Mouse (Mus musculus) G1E-ER4 (cell line): ENCODE measurements around the gene Pdzrn3. TPM values are rescaled to one million over a fixed set of nuclear protein-coding genes. Genes with fewer than 3 reads are reported as not detected.

Experiments used
- GATA1 ChIP-seq: IDR thresholded peaks from one replicate; pipeline ENCODE4 v1.8.0; 2012; ENCODE audit warnings: low read length, inconsistent platforms
- polyA plus RNA-seq: library from polyadenylated mRNA; stranded (reverse); fragments of >175 nt; gene quantifications from 2 replicates; pipeline ENCODE4 v1.2.3, GENCODE M21; 2012

Pdzrn3 gene
- polyA plus RNA-seq, 1 experiment: not detected

DNA sequence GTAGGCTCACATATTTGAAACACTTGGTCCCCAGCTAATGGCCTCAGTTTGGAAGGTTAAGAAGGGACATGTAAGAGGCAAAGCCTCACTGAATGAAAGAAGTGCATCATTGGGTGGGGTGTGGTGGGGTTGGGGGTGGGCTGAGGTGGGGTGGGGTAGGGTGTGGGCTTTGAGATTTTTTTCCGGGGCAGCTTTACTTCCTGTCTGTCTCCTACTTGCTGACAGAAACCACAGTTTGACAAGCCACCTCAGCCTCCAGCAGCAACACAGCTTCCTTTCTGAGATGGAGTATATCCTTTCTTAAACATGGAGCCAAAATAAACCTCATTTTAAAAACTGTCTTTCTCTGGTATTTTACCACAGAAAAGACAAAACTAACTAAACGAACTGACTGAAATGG lies 87.5 kb downstream of the Pdzrn3 start:
- TF ChIP-seq GATA1: no peak

DNA sequence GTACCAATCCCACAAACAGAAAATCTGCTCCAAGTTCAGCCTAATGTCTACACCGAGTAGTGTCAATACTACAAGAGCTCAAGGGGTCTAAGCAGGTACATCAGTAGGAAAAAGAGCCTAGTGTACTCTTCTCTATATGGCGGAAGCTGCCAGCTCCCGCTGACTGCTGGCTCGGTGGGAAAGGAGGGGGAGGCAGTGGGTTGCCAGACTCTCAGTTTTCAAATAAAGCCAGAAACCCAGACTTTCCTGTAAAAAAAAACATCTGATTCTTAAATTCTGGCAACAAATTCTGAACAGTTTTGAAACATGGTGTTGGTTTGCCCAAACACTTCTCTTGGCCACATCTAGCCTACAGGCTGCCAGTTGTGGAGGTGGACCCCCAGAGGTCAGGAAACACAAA lies 88.3 kb downstream of the Pdzrn3 start:
- TF ChIP-seq GATA1: no peak

DNA sequence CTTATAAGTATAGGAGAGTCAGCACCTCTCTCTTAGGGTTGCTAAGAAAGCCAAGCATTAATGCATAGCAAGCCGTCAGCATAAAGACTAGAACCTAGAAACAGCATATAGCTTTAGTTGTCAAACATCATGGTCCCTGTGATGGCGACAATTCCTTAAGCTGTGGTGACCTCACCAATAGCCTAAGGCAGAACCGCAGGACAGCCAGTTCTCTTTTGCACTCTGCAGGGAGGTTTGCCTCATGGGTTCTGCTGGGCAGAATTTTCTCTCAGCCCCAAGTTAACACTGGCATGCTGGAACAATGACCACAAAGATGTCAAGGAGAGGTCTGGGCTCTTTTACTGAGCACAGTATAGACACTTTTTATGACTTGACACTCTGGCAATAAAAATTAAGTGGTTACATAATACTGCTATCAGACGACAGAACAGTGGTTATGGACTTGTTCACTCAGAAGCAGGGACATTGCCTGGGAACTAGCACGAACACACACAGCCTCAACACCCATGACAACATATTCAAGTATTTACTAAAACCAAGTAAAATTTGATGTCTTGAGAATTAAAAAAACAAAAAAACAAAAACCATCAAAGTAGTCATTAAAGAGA lies 90.0 kb downstream of the Pdzrn3 start:
- TF ChIP-seq GATA1: no peak

DNA sequence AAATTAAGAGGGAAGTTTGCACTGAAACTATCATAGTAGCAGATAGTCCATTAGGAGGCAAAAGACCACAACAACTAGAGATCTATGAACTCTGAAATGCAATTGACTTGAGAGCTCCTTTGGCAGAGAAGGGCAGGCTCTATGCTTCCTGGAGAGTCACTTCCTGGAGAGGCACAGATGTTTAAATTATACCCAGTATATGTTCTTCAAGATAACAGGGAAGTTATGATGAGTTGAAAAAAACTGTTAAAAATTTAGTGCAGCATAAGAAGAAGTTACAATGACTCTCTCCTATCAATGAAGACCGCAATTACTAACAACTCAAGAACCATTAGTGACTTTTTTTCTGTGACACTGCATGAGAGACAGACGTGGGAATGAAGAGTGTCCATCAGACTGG lies 90.6 kb downstream of the Pdzrn3 start:
- TF ChIP-seq GATA1: no peak

DNA sequence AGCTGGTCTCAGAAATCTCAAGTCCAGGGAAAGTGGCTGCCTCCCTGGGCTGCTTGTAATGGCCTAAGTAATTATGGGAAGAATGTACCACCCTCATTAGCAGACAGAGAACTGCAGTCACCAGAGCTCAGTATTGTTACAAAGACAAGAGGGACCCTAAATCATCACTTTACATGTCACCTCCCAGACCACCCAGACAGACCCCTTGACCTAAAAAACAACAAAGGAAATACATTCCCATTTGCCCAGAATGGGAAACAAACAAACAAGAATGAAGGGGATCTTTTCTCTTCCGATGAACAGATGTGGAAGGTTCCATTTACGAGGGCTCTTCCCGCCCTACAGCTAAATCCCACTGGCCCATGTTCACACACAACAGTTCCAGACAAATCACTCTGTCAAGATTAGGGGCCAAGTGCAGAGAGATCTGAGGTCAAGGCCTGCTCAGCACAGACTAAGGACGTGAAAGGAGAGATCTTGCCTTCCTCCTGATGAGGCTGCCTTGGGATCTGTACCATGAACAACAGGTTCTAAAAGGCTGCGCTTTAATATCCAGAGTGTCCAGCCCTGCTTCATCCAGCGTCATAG lies 93.2 kb downstream of the Pdzrn3 start:
- no peak for TF ChIP-seq GATA1

DNA sequence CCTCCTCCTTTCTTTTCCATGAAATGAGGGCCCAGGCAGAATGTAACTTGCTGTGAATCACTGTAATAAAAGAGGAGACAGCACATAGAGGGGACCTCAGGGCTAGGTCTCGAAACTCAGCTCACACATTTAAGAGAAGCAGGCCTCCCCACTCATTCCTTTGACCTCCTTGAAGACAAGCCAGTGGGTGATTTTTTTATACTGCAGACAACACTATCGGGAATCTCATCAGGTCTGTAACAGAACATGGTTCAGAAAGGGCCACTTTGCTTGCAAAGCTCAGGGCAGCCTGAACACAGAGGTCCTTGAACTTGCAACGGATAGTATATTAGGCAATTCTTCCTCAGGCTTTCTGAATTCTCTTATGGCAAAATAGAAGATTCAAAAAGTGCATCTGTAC lies 93.8 kb downstream of the Pdzrn3 start:
- TF ChIP-seq GATA1: no peak

DNA sequence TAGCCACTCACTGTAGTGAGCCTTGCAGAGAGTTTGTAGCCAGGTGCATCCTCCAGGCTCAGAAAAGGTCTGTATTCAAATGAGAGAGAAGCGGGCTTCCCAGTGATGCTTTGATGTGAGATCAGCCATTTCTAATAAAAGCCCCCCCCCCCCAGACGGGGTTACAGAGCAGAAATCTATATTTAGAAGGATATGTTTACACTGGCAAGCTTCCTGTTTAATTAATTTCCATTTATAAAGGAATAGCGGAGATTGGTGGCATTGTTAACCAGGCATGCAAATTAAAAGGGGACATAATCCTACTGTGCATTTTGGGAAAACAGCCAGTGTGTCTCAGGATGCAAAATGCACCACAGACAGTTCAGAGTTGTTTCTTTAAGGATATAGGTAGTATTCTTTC lies 96.1 kb downstream of the Pdzrn3 start:
- TF ChIP-seq GATA1: no peak

DNA sequence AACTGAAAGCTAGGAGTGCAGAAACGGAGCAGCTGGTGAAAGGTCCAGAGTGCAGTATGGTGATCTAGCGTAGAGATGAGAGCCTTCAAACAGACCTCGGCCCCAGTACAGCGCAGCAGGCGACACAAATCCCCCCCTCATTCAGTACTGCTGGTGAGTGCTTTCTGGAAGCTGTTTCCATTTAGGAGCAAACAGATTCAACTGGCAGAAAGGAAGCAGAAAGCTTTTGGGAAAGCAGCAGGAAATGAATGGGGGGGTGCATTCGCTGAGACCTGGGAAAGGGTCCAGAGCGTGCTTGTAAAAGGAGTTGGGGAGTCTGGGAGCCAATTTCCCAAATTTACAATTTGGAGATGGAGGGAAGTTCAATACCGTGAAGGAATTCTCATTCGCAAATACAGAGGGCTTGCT lies 96.9 kb downstream of the Pdzrn3 start:
- no peak for TF ChIP-seq GATA1

DNA sequence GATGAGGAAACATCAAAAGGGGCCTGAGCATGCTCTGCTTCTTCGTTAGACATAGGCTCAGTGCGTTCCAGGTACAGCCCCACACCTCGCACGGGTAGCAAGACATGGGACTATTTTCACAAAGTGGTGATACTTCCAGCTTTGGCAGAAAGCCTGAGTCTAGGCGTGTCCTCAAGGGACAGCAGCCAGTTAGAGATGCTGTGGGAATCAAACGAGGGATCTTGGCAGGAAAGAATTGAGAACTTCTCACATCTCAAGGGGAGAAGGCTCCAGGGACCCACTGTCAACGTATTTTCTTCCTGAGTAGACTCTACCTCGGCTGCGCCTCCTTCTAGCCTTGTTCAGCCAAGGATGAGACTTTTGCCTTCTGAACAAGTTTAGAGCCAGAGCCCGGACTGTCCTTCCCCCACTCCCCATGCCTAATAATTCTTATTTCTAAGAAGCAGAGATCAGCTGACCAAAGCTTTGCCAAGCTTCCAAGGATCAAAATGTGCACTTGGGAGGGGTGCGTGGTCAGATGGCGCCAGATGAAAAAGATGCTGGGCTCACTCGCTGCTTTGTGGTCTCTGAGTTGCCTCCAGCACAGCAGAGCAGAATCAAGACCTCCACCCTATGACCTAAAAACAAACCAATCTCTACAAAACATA lies 99.3 kb downstream of the Pdzrn3 start:
- TF ChIP-seq GATA1: no peak

DNA sequence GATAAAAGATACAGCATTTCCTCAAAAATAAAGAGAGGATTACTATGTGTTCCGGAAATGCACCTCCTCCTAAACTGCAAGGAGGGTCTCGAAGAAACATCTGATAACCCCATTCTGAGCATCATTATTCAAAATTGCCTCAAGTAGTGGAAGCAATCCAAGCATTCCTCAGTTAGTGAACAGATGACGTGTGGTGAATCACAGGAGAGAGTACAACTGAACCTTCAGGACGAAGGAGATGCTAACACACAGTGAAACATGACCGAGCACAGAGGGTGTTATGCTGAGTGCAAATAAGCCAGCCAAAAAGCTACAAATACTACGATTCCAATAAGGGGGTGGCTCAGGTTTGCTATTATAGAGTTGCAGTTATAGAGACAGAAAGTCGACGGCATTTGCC lies 101.4 kb downstream of the Pdzrn3 start:
- no peak for TF ChIP-seq GATA1

DNA sequence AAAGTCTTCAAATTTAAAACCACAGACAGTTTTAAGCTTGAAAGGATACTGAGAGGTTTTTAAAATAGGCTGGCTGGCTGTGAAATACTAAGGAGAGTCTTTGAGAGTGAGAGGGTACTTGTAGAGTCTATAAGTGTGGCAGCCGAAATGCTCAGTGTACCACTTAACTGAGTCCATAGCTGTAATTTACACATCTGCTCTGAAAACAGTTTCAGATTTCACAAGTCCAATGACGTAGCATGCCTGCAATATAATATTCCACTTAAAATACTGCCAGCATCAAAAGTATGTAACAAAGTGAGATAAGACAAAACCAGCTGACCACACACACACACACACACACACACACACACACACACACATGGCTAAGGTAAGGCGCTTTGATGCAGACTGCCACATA lies 101.9 kb downstream of the Pdzrn3 start:
- no peak for TF ChIP-seq GATA1

DNA sequence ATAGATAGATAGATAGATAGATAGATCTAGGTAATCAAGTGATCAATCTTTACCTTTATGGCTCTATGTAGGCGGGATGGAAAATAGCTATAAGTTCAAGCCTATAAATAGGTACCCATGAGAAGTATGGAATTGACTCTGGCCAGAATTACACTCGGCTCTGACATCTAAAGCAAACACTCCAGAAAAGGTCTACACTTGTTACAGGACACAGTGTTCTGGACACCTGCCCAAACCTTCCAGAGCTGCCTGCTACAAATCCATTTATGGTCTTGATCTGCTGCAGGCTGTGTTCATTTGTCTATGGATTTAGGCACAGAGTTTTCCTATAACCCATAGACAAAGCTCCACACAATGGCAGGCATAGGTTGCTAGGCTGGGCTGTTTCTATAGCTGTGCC lies 102.9 kb downstream of the Pdzrn3 start:
- TF ChIP-seq GATA1: no peak

DNA sequence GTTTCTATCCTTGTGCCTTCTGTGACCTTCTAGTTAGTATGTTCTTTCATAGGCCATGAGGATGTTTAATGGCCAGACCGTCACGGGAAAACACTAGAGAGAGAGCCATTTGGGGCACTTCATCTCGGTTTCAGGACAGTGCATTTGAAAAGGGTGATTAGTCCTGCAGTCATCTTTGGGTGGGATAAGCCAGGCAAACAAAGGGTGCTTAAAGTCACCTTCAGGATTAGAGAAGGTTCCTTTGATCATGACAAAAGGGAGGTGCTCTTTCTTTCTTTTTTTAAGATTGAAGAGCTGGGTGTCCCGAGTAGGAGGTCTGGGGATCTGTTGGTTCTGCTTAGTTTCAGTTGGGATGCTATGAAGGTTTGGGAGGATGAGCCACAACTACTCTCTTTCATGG lies 105.4 kb downstream of the Pdzrn3 start:
- no peak for TF ChIP-seq GATA1

DNA sequence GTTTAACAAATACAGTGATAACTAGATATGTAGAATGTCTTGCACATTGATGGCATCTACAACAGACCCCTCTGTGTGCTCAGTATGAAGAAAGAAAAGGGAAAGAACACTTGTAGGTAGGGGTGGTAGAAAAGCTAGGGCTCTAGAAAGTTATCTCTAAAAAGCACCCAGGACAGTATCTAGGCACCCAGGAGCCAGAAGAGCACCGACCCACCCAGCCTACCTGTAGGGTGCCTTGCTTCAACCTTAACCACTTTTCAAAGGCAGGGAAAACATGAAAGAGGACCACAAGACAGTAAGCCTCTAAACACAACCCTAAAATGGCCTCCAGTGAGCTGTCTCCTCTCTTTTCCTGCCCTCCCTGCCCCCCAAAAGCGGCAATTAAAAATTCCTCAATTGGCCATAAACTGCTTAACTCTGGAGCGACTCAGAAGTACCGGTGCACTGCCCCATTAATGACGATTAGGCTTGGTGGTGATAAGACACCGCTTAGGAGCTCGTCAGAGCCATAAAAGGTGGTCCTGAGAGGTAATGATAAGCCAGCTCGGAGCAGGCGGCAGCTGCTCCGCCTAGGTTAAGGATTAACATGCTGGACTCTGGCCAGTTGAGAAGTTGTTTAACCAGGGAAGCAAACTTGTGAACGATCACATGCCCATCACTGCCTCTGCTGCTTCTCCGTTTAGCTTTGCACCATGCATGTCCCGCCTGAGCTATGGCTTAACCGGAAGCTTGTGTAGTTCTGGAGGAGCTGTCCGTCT lies 106.1 kb downstream of the Pdzrn3 start:
- TF ChIP-seq GATA1: no peak

DNA sequence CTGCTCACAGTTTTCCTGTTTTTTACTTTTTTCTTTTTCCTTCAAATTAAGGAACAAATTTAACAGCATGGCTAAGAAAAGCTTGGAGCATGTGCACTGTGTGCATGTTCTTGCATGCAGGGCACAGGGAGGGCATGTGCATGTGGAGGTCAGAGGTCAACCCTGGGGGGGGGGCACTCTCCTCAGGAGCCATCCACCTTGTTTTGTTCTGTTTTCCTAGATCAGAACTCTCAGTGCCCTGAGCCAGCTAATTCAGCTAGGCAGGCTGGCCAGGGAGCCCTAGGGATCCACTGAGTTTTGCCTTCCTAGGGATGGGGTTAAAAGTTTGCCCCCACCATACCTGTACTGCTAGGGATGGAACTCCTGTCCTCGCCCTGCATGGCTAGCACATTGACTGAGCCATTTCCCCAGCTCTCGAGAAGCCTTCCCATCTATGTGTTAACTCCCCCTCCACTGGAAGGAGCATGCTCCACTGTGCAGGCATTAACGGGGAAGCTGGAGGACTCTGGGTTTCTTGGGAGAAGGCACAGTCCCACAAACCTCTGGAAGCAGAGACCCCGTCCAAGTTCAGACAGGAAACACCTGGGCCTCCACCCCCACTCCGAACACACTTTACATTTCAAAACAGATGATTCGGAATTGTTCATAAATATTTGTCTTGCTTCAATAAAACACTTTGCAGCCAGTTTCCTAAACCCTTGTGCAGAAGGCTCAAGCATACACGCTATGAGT lies 107.4 kb downstream of the Pdzrn3 start:
- no peak for TF ChIP-seq GATA1
